Mouse (Mus musculus) liver, embryonic 13.5 days (tissue): Measurements from ENCODE around the gene Lgsn. TPM values are rescaled to one million over a fixed set of nuclear protein-coding genes. Genes with fewer than 3 reads are reported as not detected.

Source experiments
- ATAC-seq: fragments of 200-750 bp; cut with Nextera tagmentation; 2 replicates; pipeline ENCODE4 v1.8.0; 2017; ENCODE audit warnings: low read depth, mild to moderate bottlenecking, moderate number of reproducible peaks, moderate library complexity
- DNase-seq: peaks from one replicate; pipeline ENCODE4 v3.0.0; 2022
- H3K27ac ChIP-seq: fragments of 300-500 bp; sonication (generic); 2 replicates; pipeline ENCODE4 v1.5.1; 2015; ENCODE audit warnings: moderate library complexity, mild to moderate bottlenecking, inconsistent platforms
- H3K27me3 ChIP-seq: fragments of 300-500 bp; sonication (generic); 2 replicates; pipeline ENCODE4 v1.6.1; 2015; ENCODE audit warnings: mild to moderate bottlenecking, inconsistent platforms
- H3K36me3 ChIP-seq: fragments of 300-500 bp; sonication (generic); 2 replicates; pipeline ENCODE4 v1.6.1; 2015; ENCODE audit warnings: mild to moderate bottlenecking, inconsistent platforms
- H3K4me1 ChIP-seq: fragments of 300-500 bp; sonication (generic); replicated peaks from 2 replicates; pipeline ENCODE4 v1.6.1; 2015; ENCODE audit warnings: inconsistent platforms
- H3K4me2 ChIP-seq: fragments of 300-500 bp; sonication (generic); 2 replicates; pipeline ENCODE4 v1.6.1; 2015; ENCODE audit warnings: inconsistent platforms, mild to moderate bottlenecking, moderate library complexity
- H3K4me3 ChIP-seq: fragments of 300-500 bp; sonication (generic); replicated peaks from 2 replicates; pipeline ENCODE4 v1.5.1; 2015; ENCODE audit warnings: mild to moderate bottlenecking, inconsistent platforms
- H3K9ac ChIP-seq: fragments of 300-500 bp; sonication (generic); 2 replicates; pipeline ENCODE4 v1.6.1; 2015; ENCODE audit warnings: mild to moderate bottlenecking, inconsistent platforms
- H3K9me3 ChIP-seq: fragments of 300-500 bp; sonication (generic); replicated peaks from 2 replicates; pipeline ENCODE4 v1.6.1; 2016; ENCODE audit warnings: inconsistent platforms
- WGBS: fragments of 180-500 bp; shearing (Covaris S2); methylation state at CpG from one replicate; pipeline ENCODE4 v1.1.7; 2015; ENCODE audit not compliant: insufficient replicate concordance; 5-methylcytosine and 5-hydroxymethylcytosine counted together
- polyA plus RNA-seq: library from polyadenylated mRNA; unstranded; fragments of >200 nt; fragmentation: Nextera tagmentation; extraction: Ambion mirVana; gene quantifications from 2 replicates; pipeline ENCODE4 v1.2.1, GENCODE M21; 2015

Gene Lgsn
- polyA plus RNA-seq, 1 experiment from 2014 or later = not detected

- Histone ChIP-seq H3K9ac (no peak overlapping the region), H3K4me2 (no peak overlapping the region), H3K9me3 (no peaks in the 10 kb centered on the region), H3K36me3 (no peaks in the 10 kb centered on the region), H3K27ac (no peak overlapping the region), H3K27me3 (no peaks in the 10 kb centered on the region), H3K4me1 (no peaks in the 10 kb centered on the region), H3K4me3 (no peak overlapping the region)
- no peak for ATAC-seq
- WGBS = 65% methylated on average over 4 of the region's 4 CpGs
- no peak for DNase-seq
These were observed 44.5 kb downstream of the Lgsn start for GRCm38 (mm10) chr1:31220599-31221250.

DNA sequence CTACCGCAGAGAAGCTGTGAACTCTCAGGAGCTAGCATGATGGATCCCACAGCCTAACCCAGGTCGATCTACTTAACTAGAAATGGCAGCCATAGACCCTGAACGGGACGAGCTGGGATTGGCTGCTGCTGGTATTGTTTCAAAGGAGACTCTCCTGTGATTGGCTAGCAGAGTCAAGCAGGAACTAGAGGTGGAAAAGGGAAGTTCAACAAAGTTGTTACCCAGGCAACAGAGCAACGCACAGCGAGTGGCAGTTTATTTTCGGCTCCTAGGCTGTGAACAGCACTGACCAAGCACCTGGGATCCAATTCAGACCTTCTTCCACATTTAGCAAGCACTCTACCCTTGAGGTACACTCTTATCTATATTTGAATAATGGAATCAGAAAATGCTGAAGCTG, 46.4 kb downstream of the Lgsn start, which contains the start of the genes 4931428L18Rik and Pih1d3:
Gene 4931428L18Rik (minus strand): TSS at position 121 of the 400 bp plus-strand sequence.
Gene Pih1d3 (plus strand): TSS at position 275 of the 400 bp plus-strand sequence.
- H3K27ac ChIP-seq = no peak within 1 kb of the TSS
- ATAC-seq (no peak), DNase-seq (no peak)
- 57% methylated on average over 7 of the region's 7 CpGs for whole genome bisulfite sequencing
- H3K9me3 ChIP-seq = no peaks in the 10 kb centered on the region
- H3K27me3 ChIP-seq = no peaks in the 10 kb centered on the region
- no peak within 1 kb of the TSS for H3K4me3 ChIP-seq
- no peaks in the 10 kb centered on the region for H3K36me3 ChIP-seq
- no peaks in the 10 kb centered on the region for H3K4me1 ChIP-seq
- no peak within 1 kb of the TSS for H3K9ac ChIP-seq
- no peak within 1 kb of the TSS for H3K4me2 ChIP-seq

GRCm38 (mm10) chr1:31233319-31234036, 57.3 kb downstream of the Lgsn start:
- DNase-seq = no peak
- Histone ChIP-seq H3K27me3 (no peaks in the 10 kb centered on the region), H3K4me2 (no peak overlapping the region), H3K36me3 (no peaks in the 10 kb centered on the region), H3K27ac (no peak overlapping the region), H3K9me3 (no peaks in the 10 kb centered on the region; the same call in none of the 2 replicates), H3K4me3 (no peak overlapping the region), H3K9ac (no peak overlapping the region), H3K4me1 (no peaks in the 10 kb centered on the region)
- ATAC-seq = no peak

Other genes with a start within 250 kb of the Lgsn start
- not detected in 2 replicates for gene AC153137.1, start 198.4 kb upstream of the Lgsn start, polyA plus RNA-seq
- gene 4931428L18Rik, start 46.3 kb downstream of the Lgsn start, polyA plus RNA-seq = not detected in 2 replicates
- not detected in 2 replicates for gene Pih1d3, start 46.4 kb downstream of the Lgsn start, polyA plus RNA-seq